Mouse (Mus musculus) CH12.LX (cell line): ENCODE measurements around the gene Gmds. TPM values are rescaled to one million over a fixed set of nuclear protein-coding genes. Genes with fewer than 3 reads are reported as not detected.

Experiments
- DNase-seq: peaks from one replicate; pipeline ENCODE4 v3.0.0-alpha.2; 2013; ENCODE audit errors: extremely low read depth
- H3K27ac ChIP-seq: 2 replicates; pipeline ENCODE4 v1.5.1; 2012; ENCODE audit warnings: low read depth, mild to moderate bottlenecking, control low read depth, moderate library complexity; ENCODE audit not compliant: insufficient read depth
- H3K27me3 ChIP-seq: replicated peaks from 2 replicates; pipeline ENCODE3; 2012; ENCODE audit warnings: inconsistent platforms
- H3K36me3 ChIP-seq, 2 experiments: replicated peaks in 1 of 2; 2 replicates each; pipeline versions ENCODE3 to v1.6.1; 2012; ENCODE audit warnings: inconsistent platforms in 1 of 2, low read length in 1 of 2, mild to moderate bottlenecking in 1 of 2, mixed read lengths in 1 of 2, moderate library complexity in 1 of 2; ENCODE audit not compliant: control insufficient read depth in 1 of 2, insufficient read depth in 1 of 2
- H3K4me1 ChIP-seq, 2 experiments: 2 replicates each; pipeline ENCODE4 v1.6.1; 2012; ENCODE audit warnings: inconsistent platforms in 1 of 2, moderate library complexity in 1 of 2; ENCODE audit not compliant: insufficient read depth in 2 of 2, control insufficient read depth in 1 of 2
- H3K4me2 ChIP-seq: 2 replicates; pipeline ENCODE4 v1.6.1; 2012; ENCODE audit warnings: low read depth, mild to moderate bottlenecking, control low read depth; ENCODE audit not compliant: poor library complexity, insufficient read depth, severe bottlenecking
- H3K4me3 ChIP-seq, 3 experiments: fragments of 150-350 bp in 1 of 3; sonication (generic) in 1 of 3; replicated peaks in 1 of 3; 2 replicates each; pipeline versions ENCODE3 to v1.5.1; 2011 to 2012; ENCODE audit warnings: low read depth in 2 of 3, low read length in 2 of 3, mild to moderate bottlenecking in 2 of 3, moderate library complexity in 2 of 3, control low read depth in 1 of 3, improper control_type of control experiment in 1 of 3, inconsistent platforms in 1 of 3, mixed read lengths in 1 of 3; ENCODE audit not compliant: poor library complexity in 1 of 3
- H3K79me2 ChIP-seq: replicated peaks from 2 replicates; pipeline ENCODE4 v1.6.1; 2012; ENCODE audit warnings: mild to moderate bottlenecking, moderate library complexity; ENCODE audit not compliant: control insufficient read depth, poor library complexity, insufficient read depth, severe bottlenecking; ENCODE audit errors: extremely low read depth
- H3K9ac ChIP-seq: 2 replicates; pipeline ENCODE4 v1.6.1; 2012; ENCODE audit warnings: low read depth, mild to moderate bottlenecking, control low read depth, moderate library complexity; ENCODE audit not compliant: insufficient read depth
- H3K9me3 ChIP-seq: replicated peaks from 2 replicates; pipeline ENCODE3; 2012; ENCODE audit warnings: low read length, inconsistent platforms, mixed read lengths
- BHLHE40 ChIP-seq: IDR thresholded peaks from 2 replicates; pipeline ENCODE4 v1.6.1; 2011; ENCODE audit warnings: mild to moderate bottlenecking, low read depth, low read length, improper control_type of control experiment
- CHD2 ChIP-seq: IDR thresholded peaks from 2 replicates; pipeline ENCODE4 v1.6.1; 2011; ENCODE audit warnings: low read length, improper control_type of control experiment
- EP300 ChIP-seq: IDR thresholded peaks from 2 replicates; pipeline ENCODE4 v1.6.1; 2011; ENCODE audit warnings: low read length, improper control_type of control experiment
- GABPA ChIP-seq: IDR thresholded peaks from 2 replicates; pipeline ENCODE4 v1.6.1; 2012; ENCODE audit warnings: low read depth, low read length, improper control_type of control experiment, inconsistent platforms; ENCODE audit not compliant: insufficient replicate concordance
- JUN ChIP-seq: IDR thresholded peaks from 2 replicates; pipeline ENCODE4 v1.6.1; 2011; ENCODE audit warnings: low read depth, mild to moderate bottlenecking, low read length, improper control_type of control experiment, moderate library complexity; ENCODE audit not compliant: insufficient read depth
- JUND ChIP-seq: conservative IDR thresholded peaks from 2 replicates; pipeline ENCODE4 v1.6.1; 2011; ENCODE audit warnings: low read depth, low read length, improper control_type of control experiment
- MAZ ChIP-seq: IDR thresholded peaks from 2 replicates; pipeline ENCODE4 v1.6.1; 2012; ENCODE audit warnings: low read depth, mild to moderate bottlenecking, inconsistent platforms, low read length, improper control_type of control experiment, moderate library complexity
- MXI1 ChIP-seq: IDR thresholded peaks from 2 replicates; pipeline ENCODE4 v1.6.1; 2011; ENCODE audit warnings: mild to moderate bottlenecking, low read depth, low read length, improper control_type of control experiment
- NELFE ChIP-seq: IDR thresholded peaks from 2 replicates; pipeline ENCODE4 v1.6.1; 2011; ENCODE audit warnings: low read depth, low read length, improper control_type of control experiment
- RCOR1 ChIP-seq: conservative IDR thresholded peaks from 2 replicates; pipeline ENCODE4 v1.6.1; 2012; ENCODE audit warnings: low read depth, mild to moderate bottlenecking, inconsistent platforms, low read length, improper control_type of control experiment
- SIN3A ChIP-seq: IDR thresholded peaks from 2 replicates; pipeline ENCODE4 v1.6.1; 2012; ENCODE audit warnings: low read length, improper control_type of control experiment, inconsistent platforms
- TBP ChIP-seq: conservative IDR thresholded peaks from 2 replicates; pipeline ENCODE4 v1.6.1; 2011; ENCODE audit warnings: low read depth, low read length, improper control_type of control experiment
- TCF12 ChIP-seq: IDR thresholded peaks from 2 replicates; pipeline ENCODE4 v1.6.1; 2014; ENCODE audit warnings: low read depth, mild to moderate bottlenecking, inconsistent platforms, low read length, improper control_type of control experiment
- ZKSCAN1 ChIP-seq: IDR thresholded peaks from 2 replicates; pipeline ENCODE4 v1.6.1; 2012; ENCODE audit warnings: low read depth, inconsistent platforms, low read length, improper control_type of control experiment, borderline replicate concordance
- dilution Hi-C: fragments of 300-500 bp; cut with MboI; formaldehyde crosslinking; loops from 2 replicates; pipeline ENCODE4 v1.14.3; 2020; ENCODE audit warnings: low sequenced_read_pairs; ENCODE audit not compliant: extremely low pct_unique_long_range_greater_than_20kb, extremely low pct_ligation_motif_present
- in situ Hi-C: fragments of 300-500 bp; cut with MboI; formaldehyde crosslinking; loops from 3 replicates; pipeline ENCODE4 v1.14.3; 2019; ENCODE audit warnings: low sequenced_read_pairs, low pct_ligation_motif_present, low pct_unique_long_range_greater_than_20kb, mixed read lengths
- polyA plus RNA-seq: library from polyadenylated mRNA; unstranded; fragments of >175 nt; gene quantifications from 2 replicates; pipeline ENCODE4 v1.2.1, GENCODE M21; 2012; ENCODE audit warnings: low read depth; ENCODE audit not compliant: insufficient read length
- total RNA-seq, 2 experiments: library from RNA; depleted of rRNA; stranded (reverse); fragments of 300-350 nt in 1 of 2; fragments of >200 nt in 1 of 2; gene quantifications; 2 replicates each; pipeline ENCODE4 v1.2.3; 2012 to 2014

Gmds gene
- total and polyA plus RNA-seq, 3 experiments, result 11.0 to 19.3 (median 15.1) TPM

GRCm38 (mm10) chr13:31878805-31879477 lies 459.6 kb downstream of the Gmds start:
- TF ChIP-seq CHD2, result no peak
- no peaks in the 10 kb centered on the region for H3K27me3 ChIP-seq
- no peak overlapping the region for H3K4me2 ChIP-seq
- no peak overlapping the region for H3K4me3 ChIP-seq
- no peak for DNase-seq
- H3K36me3 ChIP-seq, result no peaks in the 10 kb centered on the region
- in situ Hi-C loops (no loop called here), dilution Hi-C loops (no loop called here)
- H3K27ac ChIP-seq, result no peak overlapping the region
- H3K9me3 ChIP-seq, result no peaks in the 10 kb centered on the region
- H3K9ac ChIP-seq, result no peak overlapping the region
- no peaks in the 10 kb centered on the region for H3K79me2 ChIP-seq
- H3K4me1 ChIP-seq, result no peaks in the 10 kb centered on the region

GRCm38 (mm10) chr13:31877061-31877460 lies 461.5 kb downstream of the Gmds start:
- Histone ChIP-seq H3K27ac (no peak overlapping the region), H3K79me2 (no peaks in the 10 kb centered on the region), H3K36me3 (no peaks in the 10 kb centered on the region), H3K9ac (no peak overlapping the region), H3K4me2 (no peak overlapping the region), H3K27me3 (no peaks in the 10 kb centered on the region), H3K9me3 (no peaks in the 10 kb centered on the region), H3K4me1 (peaks cover 0 to 4% of the 10 kb centered on the region in 2 experiments; a peak in 1 of 4 replicates), H3K4me3 (no peak overlapping the region)
- no peak for TF ChIP-seq BHLHE40
- no peak for TF ChIP-seq ZKSCAN1
- no peak for TF ChIP-seq EP300
- TF ChIP-seq NELFE, result no peak
- no peak for TF ChIP-seq TBP
- TF ChIP-seq MXI1, result no peak
- TF ChIP-seq GABPA, result no peak
- no peak for TF ChIP-seq JUND
- no peak for TF ChIP-seq MAZ
- TF ChIP-seq RCOR1, result no peak
- dilution Hi-C loops, result no loop called here
- DNase-seq, result no peak
- in situ Hi-C loops, result no loop called here

GRCm38 (mm10) chr13:31874427-31874826 lies 464.1 kb downstream of the Gmds start:
- dilution Hi-C loops (no loop called here), in situ Hi-C loops (no loop called here)
- H3K4me1 ChIP-seq, result peaks cover 0 to 4% of the 10 kb centered on the region in 2 experiments; a peak in 1 of 4 replicates
- no peak overlapping the region for H3K4me2 ChIP-seq
- no peaks in the 10 kb centered on the region for H3K9me3 ChIP-seq
- TF ChIP-seq SIN3A (no peak), ZKSCAN1 (no peak), TCF12 (no peak), JUN (no peak)
- H3K79me2 ChIP-seq, result no peaks in the 10 kb centered on the region
- no peaks in the 10 kb centered on the region for H3K27me3 ChIP-seq
- DNase-seq, result no peak
- no peak overlapping the region for H3K9ac ChIP-seq
- H3K4me3 ChIP-seq, result no peak overlapping the region
- H3K36me3 ChIP-seq, result no peaks in the 10 kb centered on the region
- no peak overlapping the region for H3K27ac ChIP-seq
